Mouse (Mus musculus) neural tube, embryonic 13.5 days (tissue): ENCODE measurements around the gene Il2rg. TPM values are rescaled to one million over a fixed set of nuclear protein-coding genes. Genes with fewer than 3 reads are reported as not detected.

Source experiments
- ATAC-seq: fragments of 200-750 bp; cut with Nextera tagmentation; 2 replicates; pipeline ENCODE4 v1.8.0; 2017; ENCODE audit warnings: low read depth, mild to moderate bottlenecking, moderate TSS enrichment, moderate library complexity
- H3K27ac ChIP-seq: fragments of 300-500 bp; sonication (generic); replicated peaks from 2 replicates; pipeline ENCODE4 v1.5.1; 2015; ENCODE audit warnings: moderate library complexity, mild to moderate bottlenecking, inconsistent platforms
- H3K27me3 ChIP-seq: fragments of 300-500 bp; sonication (generic); 2 replicates; pipeline ENCODE4 v1.6.1; 2015; ENCODE audit warnings: mild to moderate bottlenecking, inconsistent platforms
- H3K36me3 ChIP-seq: fragments of 300-500 bp; sonication (generic); 2 replicates; pipeline ENCODE4 v1.6.1; 2015; ENCODE audit warnings: mild to moderate bottlenecking, inconsistent platforms
- H3K4me1 ChIP-seq: fragments of 300-500 bp; sonication (generic); replicated peaks from 2 replicates; pipeline ENCODE4 v1.6.1; 2015; ENCODE audit warnings: inconsistent platforms
- H3K4me2 ChIP-seq: fragments of 300-500 bp; sonication (generic); 2 replicates; pipeline ENCODE4 v1.6.1; 2015; ENCODE audit warnings: inconsistent platforms, mild to moderate bottlenecking, moderate library complexity
- H3K4me3 ChIP-seq: fragments of 300-500 bp; sonication (generic); 2 replicates; pipeline ENCODE4 v1.5.1; 2015; ENCODE audit warnings: mild to moderate bottlenecking, inconsistent platforms
- H3K9ac ChIP-seq: fragments of 300-500 bp; sonication (generic); 2 replicates; pipeline ENCODE4 v1.6.1; 2015; ENCODE audit warnings: moderate library complexity, mild to moderate bottlenecking, inconsistent platforms
- H3K9me3 ChIP-seq: fragments of 300-500 bp; sonication (generic); 2 replicates; pipeline ENCODE4 v1.6.1; 2016; ENCODE audit warnings: inconsistent platforms
- WGBS: fragments of 180-500 bp; shearing (Covaris S2); methylation state at CpG from one replicate; pipeline ENCODE4 v1.1.7; 2015; 5-methylcytosine and 5-hydroxymethylcytosine counted together
- polyA plus RNA-seq: library from polyadenylated mRNA; unstranded; fragments of >200 nt; fragmentation: Nextera tagmentation; extraction: Ambion mirVana; gene quantifications from 2 replicates; pipeline ENCODE4 v1.2.1, GENCODE M21; 2015

The Il2rg gene
- polyA plus RNA-seq, 1 experiment from 2014 or later: 6.8 TPM

- Histone ChIP-seq H3K27me3 (peaks cover 5% of the 10 kb centered on the region; the same call in 1 of the 2 replicates), H3K4me2 (peak overlapping the region; percentile 72), H3K4me1 (peaks cover 12% of the 10 kb centered on the region), H3K36me3 (no peaks in the 10 kb centered on the region), H3K27ac (no peak overlapping the region; the same call in 1 of the 2 replicates), H3K9me3 (no peaks in the 10 kb centered on the region), H3K4me3 (peak overlapping the region; percentile 51), H3K9ac (peak overlapping the region; percentile 66)
- ATAC-seq: peak; percentile 42
- 7% methylated on average over 26 of the region's 26 CpGs for WGBS
Observed at GRCm38 (mm10) chrX:101254740-101255139, 13.3 kb downstream of the Il2rg start.

GRCm38 (mm10) chrX:101253952-101254729, 13.9 kb downstream of the Il2rg start, which contains the start of gene Foxo4:
Gene Foxo4, plus strand, starts transcription at chrX:101254528.
- no peaks in the 10 kb centered on the region for H3K9me3 ChIP-seq
- H3K27ac ChIP-seq: no peak within 1 kb of the TSS; the same call in 1 of the 2 replicates

DNA sequence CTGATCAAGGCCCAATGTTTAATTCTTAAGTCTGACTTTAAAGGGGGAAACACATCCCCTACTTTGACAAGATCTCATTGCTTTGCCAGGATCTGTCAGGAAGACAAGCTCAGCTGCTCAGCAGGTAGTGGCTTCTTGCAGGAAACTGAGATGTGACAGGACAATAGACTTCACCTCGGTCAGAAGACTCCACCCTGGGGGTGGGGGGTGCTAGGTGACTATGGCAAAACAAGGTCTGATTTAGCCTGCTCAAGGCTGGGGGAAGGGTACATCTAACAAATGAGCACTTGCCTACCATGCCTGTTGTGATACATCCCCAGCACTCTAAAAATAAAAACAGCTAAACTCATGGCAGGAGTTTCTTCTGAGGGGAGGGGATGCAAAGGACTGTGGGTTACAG, 23.0 kb downstream of the Il2rg start:
- Histone ChIP-seq H3K4me2 (no peak overlapping the region), H3K4me3 (no peak overlapping the region), H3K27ac (no peak overlapping the region), H3K27me3 (peaks cover 7% of the 10 kb centered on the region; the same call in 1 of the 2 replicates), H3K36me3 (no peaks in the 10 kb centered on the region), H3K9ac (no peak overlapping the region), H3K4me1 (no peaks in the 10 kb centered on the region), H3K9me3 (no peaks in the 10 kb centered on the region)
- WGBS: 11% methylated on average over 1 of the region's 1 CpGs
- ATAC-seq: no peak

More at GRCm38 (mm10) chrX:101253952-101254729, 13.9 kb downstream of the Il2rg start, which contains the start of gene Foxo4:
- Histone ChIP-seq H3K9ac (peak within 1 kb of the TSS; percentile 66), H3K4me3 (peak within 1 kb of the TSS; percentile 51), H3K36me3 (no peaks in the 10 kb centered on the region), H3K27me3 (peaks cover 5% of the 10 kb centered on the region; the same call in 1 of the 2 replicates), H3K4me1 (peaks cover 12% of the 10 kb centered on the region), H3K4me2 (peak within 1 kb of the TSS; percentile 72)
- 18% methylated on average over 45 of the region's 47 CpGs for WGBS
- peak; percentile 95 for ATAC-seq

DNA sequence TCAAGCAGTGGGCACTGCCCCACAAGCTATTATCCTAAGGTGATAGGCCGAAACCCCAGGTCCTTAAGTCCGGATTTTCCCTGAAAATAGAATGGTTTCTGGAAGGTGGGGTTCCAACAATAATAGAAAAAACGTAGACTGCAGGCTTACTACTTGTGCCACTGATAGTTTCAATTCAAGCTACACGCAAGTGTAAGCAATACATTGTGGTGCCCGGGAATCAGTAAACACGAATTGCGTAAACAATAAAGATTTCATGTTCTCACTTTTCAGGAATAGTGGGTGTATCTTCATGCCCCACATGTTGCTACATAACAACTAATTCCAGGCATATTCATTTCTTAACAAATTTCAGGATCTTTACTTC, 45.3 kb downstream of the Il2rg start:
- Histone ChIP-seq H3K4me2 (peak overlapping the region; percentile 56), H3K27me3 (peaks cover 13% of the 10 kb centered on the region), H3K27ac (peak overlapping the region; percentile 65), H3K4me3 (peak overlapping the region; percentile 54), H3K36me3 (no peaks in the 10 kb centered on the region), H3K9me3 (no peaks in the 10 kb centered on the region), H3K4me1 (peaks cover 14% of the 10 kb centered on the region; the same call in 1 of the 2 replicates), H3K9ac (peak overlapping the region; percentile 54; the same call in 1 of the 2 replicates)
- no peak for ATAC-seq
- 27% methylated on average over 7 of the region's 7 CpGs for WGBS

DNA sequence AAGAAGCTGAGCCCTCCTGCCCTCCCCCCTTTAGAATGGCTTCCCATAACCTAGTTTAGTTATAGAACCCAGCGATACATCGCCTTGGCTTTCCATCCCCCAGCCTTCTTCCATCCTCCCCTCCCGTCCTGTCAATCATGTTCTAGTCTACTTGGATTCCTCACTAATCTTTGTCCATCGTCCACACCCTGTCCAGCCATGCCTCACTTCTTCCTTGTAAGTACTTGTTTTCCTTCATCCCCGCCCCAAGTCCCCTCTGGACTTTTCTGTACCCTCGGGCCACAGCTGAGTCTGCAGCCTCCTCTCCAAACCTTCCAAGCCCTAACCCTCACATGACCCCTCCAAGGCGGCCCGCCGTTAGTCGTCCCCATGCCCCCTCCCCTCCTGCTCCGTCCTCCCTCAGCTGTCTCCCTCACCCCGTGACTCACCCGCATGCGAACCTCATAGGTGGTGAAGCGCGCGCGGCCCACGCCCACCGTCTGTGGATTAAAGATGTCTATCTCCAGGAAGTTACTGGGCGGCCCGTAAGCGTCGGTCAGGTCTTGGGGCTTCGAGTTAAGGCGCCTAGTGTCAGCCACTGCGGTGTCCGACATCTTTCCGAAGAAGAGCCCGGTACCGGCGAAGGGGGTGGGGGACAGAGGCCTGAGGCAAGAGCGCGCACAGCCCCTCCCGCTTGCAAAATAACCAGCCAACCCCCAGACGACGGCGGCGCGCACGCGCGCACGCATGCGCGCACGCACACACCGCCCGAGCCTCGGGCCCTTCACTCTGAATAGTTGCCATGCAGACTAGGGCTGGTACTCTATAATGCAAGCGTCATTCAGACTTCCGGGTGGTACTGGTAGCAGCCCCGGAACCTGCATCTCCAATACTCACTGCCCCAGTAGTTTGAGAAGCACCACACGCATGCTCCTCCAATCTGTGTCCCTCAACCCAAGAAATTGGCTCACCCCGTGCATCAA, 45.9 kb downstream of the Il2rg start, which contains the start of gene Snx12:
Gene Snx12 (minus strand): TSS at position 730 of the 962 bp plus-strand sequence.
- peak; percentile 98 for ATAC-seq
- WGBS: 26% methylated on average over 55 of the region's 55 CpGs

More for the DNA sequence above, 45.9 kb downstream of the Il2rg start, which contains the start of gene Snx12:
- H3K4me1 ChIP-seq: peaks cover 14% of the 10 kb centered on the region; the same call in 1 of the 2 replicates
- H3K27ac ChIP-seq: peak within 1 kb of the TSS; percentile 76
- H3K4me3 ChIP-seq: peak within 1 kb of the TSS; percentile 54
- peak within 1 kb of the TSS; percentile 63 for H3K4me2 ChIP-seq
- no peaks in the 10 kb centered on the region for H3K9me3 ChIP-seq
- H3K9ac ChIP-seq: peak within 1 kb of the TSS; percentile 74
- no peaks in the 10 kb centered on the region for H3K36me3 ChIP-seq
- H3K27me3 ChIP-seq: peaks cover 12% of the 10 kb centered on the region; the same call in 1 of the 2 replicates

Other genes with a start within 250 kb of the Il2rg start
- gene Tex11, start 208.6 kb downstream of the Il2rg start, polyA plus RNA-seq: 0.11 TPM in 1 of 2 replicates, not detected in the other
- 0.98 and 1.1 TPM in 2 replicates for gene Slc7a3, start 182.2 kb downstream of the Il2rg start, polyA plus RNA-seq
- 50.3 and 61.3 TPM in 2 replicates for gene Snx12, start 45.7 kb downstream of the Il2rg start, polyA plus RNA-seq
- gene Foxo4, start 13.7 kb downstream of the Il2rg start, polyA plus RNA-seq: 1.0 and 1.1 TPM in 2 replicates
- not detected in 2 replicates for gene Gm614, start 4.3 kb downstream of the Il2rg start, polyA plus RNA-seq
- not detected in 2 replicates for gene Gm20489, start 768 bp upstream of the Il2rg start, polyA plus RNA-seq
- 25.9 and 26.6 TPM in 2 replicates for gene Med12, start 5.8 kb upstream of the Il2rg start, polyA plus RNA-seq
- 59.3 and 63.7 TPM in 2 replicates for gene Nlgn3, start 30.9 kb upstream of the Il2rg start, polyA plus RNA-seq
- 0.92 and 0.98 TPM in 2 replicates for gene Gjb1, start 108.1 kb upstream of the Il2rg start, polyA plus RNA-seq
- 49.7 and 51.7 TPM in 2 replicates for gene Zmym3, start 152.6 kb upstream of the Il2rg start, polyA plus RNA-seq
- gene Nono, start 161.1 kb upstream of the Il2rg start, polyA plus RNA-seq: 372 and 398 TPM in 2 replicates
- 3.5 and 4.7 TPM in 2 replicates for gene Itgb1bp2, start 180.8 kb upstream of the Il2rg start, polyA plus RNA-seq